Mouse (Mus musculus) brain, embryonic 14.5 days (tissue): ENCODE measurements around the gene 9330159F19Rik.

Source experiments
- CTCF ChIP-seq: fragments of 200-500 bp; IDR thresholded peaks from 2 replicates; pipeline ENCODE4 v1.5.1; 2012; ENCODE audit warnings: inconsistent platforms, mild to moderate bottlenecking, moderate library complexity, borderline replicate concordance; ENCODE audit not compliant: insufficient read depth, insufficient read length; ENCODE audit errors: extremely low read depth
- POLR2A ChIP-seq: fragments of 200-500 bp; IDR thresholded peaks from 2 replicates; pipeline ENCODE4 v1.6.1; 2012; ENCODE audit warnings: mild to moderate bottlenecking, inconsistent platforms, borderline replicate concordance; ENCODE audit not compliant: poor library complexity, insufficient read depth, insufficient read length, severe bottlenecking; ENCODE audit errors: extremely low read depth

- no peak for TF ChIP-seq CTCF
- no peak for TF ChIP-seq POLR2A
Observed at GRCm38 (mm10) chr10:29208735-29209134, 2.7 kb upstream of the 9330159F19Rik start.
